Mouse (Mus musculus) stomach, postnatal 0 days (tissue): ENCODE data around the gene Ccnd1.

ENCODE experiments used
- CTCF ChIP-seq: IDR thresholded peaks from 2 replicates; pipeline ENCODE4 v1.5.1; 2016; ENCODE audit warnings: antibody characterized with exemption, low read depth, mild to moderate bottlenecking, moderate library complexity
- EP300 ChIP-seq: optimal IDR thresholded peaks from 2 replicates; pipeline ENCODE3; 2016; ENCODE audit warnings: antibody characterized with exemption

DNA sequence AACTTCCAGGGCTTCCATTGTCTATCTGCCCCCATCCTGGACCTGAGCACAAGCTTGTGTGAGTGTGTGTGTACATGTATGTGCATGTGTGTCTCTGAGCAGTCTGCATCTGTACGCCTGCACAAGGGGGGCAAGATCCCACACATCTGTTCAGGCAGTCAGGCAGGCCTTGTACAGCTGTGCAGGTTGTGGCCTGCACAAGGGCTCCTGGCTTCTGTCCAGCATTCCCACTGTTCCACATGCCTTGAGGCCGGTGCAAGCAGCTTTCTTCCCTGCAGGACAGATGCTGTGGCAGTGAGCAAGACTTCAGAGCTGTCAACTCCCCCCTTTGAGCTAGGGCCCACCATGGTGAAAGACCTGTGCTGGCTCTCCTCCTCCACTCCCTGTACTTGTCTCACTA, 56.6 kb downstream of the Ccnd1 start:
- TF ChIP-seq CTCF (no peak), EP300 (no peak)
